Mouse (Mus musculus) small intestine, adult 2 months (tissue): ENCODE results near the gene Npm3.

Experiments used
- CTCF ChIP-seq: fragments of 200-500 bp; IDR thresholded peaks from 2 replicates; pipeline ENCODE4 v1.5.1; 2012; ENCODE audit warnings: low read depth, mild to moderate bottlenecking, control low read depth, inconsistent platforms, low read length, moderate library complexity, mixed read lengths; ENCODE audit not compliant: insufficient replicate concordance, insufficient read length; ENCODE audit errors: extremely low read depth
- POLR2A ChIP-seq: fragments of 200-500 bp; IDR thresholded peaks from 2 replicates; pipeline ENCODE4 v1.6.1; 2012; ENCODE audit warnings: low read depth, mild to moderate bottlenecking, control low read depth, inconsistent platforms, low read length, moderate library complexity

GRCm38 (mm10) chr19:45708704-45709103 is 40.7 kb downstream of the Npm3 start:
- TF ChIP-seq CTCF (no peak), POLR2A (no peak)
